Mouse (Mus musculus) cortical plate, adult 2 months (tissue): ENCODE measurements at regions not wholly inside any gene's neighbourhood (a gene's known extent, or its start where the extent isn't known, plus 50 kb on each side); places are given as distances from the start of the nearest gene placed in this dataset.

Source experiments
- CTCF ChIP-seq: fragments of 200-500 bp; IDR thresholded peaks from 2 replicates; pipeline ENCODE4 v1.5.1; 2011; ENCODE audit warnings: mild to moderate bottlenecking, control low read depth, low read length; ENCODE audit not compliant: insufficient read depth; ENCODE audit errors: extremely low read depth
- POLR2A ChIP-seq: fragments of 200-500 bp; IDR thresholded peaks from 2 replicates; pipeline ENCODE4 v1.6.1; 2011; ENCODE audit warnings: mild to moderate bottlenecking, low read length, control low read depth; ENCODE audit not compliant: insufficient read depth; ENCODE audit errors: extremely low read depth

DNA sequence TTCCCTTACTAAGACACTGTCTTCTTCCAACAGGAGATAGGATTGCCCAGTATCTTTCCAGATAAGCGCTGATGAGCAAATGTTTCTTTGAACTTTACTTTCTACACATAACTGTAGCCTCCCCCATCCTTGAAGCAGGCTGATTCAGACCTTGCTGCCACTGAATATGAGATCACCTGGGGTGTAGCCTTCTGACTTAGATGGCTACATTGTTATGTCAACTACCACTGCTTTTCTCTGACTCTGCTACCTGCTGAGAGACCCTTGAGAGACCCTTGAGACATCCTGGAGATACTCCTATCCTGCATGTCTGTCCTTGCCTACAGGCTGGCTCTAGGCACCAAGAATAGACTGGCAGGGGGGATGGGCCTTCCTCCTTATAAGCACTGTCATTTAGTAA lies 476.1 kb upstream of the Robo2 start:
- TF ChIP-seq CTCF = no peak
- TF ChIP-seq POLR2A = no peak
